In the genomic region with DNA sequence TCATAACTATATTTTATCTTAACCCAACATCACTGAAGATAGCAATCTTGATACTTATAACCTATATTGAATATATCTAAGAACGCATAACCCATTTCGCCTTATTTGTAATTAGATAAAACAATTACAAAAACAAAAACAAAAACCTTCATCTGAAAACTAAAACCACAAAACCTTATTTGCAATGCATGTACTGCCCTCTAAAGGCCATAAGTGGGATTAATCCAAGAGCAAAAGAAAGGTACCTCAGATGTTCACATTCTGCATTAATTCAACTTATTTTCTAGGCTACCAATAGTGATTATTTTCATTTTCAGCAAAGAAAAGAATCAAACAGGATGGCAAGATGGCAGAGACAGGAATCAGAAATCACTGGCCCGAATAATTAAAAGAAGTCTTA, we compare ENCODE assay signal across 11 mouse cellular contexts.
DNase-seq lines count a peak whose midpoint lies in the region; ATAC-seq and TF ChIP-seq lines count a peak whose summit lies in the region.
"Had no signal": no experiment of that assay in that cellular context is flagged by ENCODE, and none has a peak within 500 bp of the region (broad histone marks: within the 10 kb centered on the region; RNA-seq: fewer than 3 reads in every experiment).

No protein-coding gene starts in this region.

- H3K79me2 ChIP-seq in CH12.LX (replicated peaks; ENCODE audit: control insufficient read depth, extremely low read depth, insufficient read depth, poor library complexity, severe bottlenecking): no peaks in the 10 kb centered on the region

- peaks cover 10% of the 10 kb centered on the region; the same call in 1 of the 2 replicates for H3K4me1 ChIP-seq in hindbrain, postnatal 0 days (ENCODE audit: insufficient read depth, low read length)
- peaks cover 26% of the 10 kb centered on the region for H3K4me1 ChIP-seq in hindbrain, embryonic 10.5 days (replicated peaks)
- H3K4me1 ChIP-seq in CH12.LX (ENCODE audit: control insufficient read depth in 1 of 2, insufficient read depth in 2 of 2): no peaks in the 10 kb centered on the region
- peaks cover 4% of the 10 kb centered on the region; the same call in 1 of the 2 replicates for H3K4me1 ChIP-seq in cortical plate, adult 2 months (ENCODE audit: control insufficient read depth, insufficient read depth, low read length)

- H3K4me3 ChIP-seq in hindbrain, postnatal 0 days (ENCODE audit: low read length): no peak overlapping the region
- H3K4me3 ChIP-seq in hindbrain, embryonic 10.5 days: no peak overlapping the region
- no peak overlapping the region for H3K4me3 ChIP-seq in CH12.LX (replicated peaks in 1 of 3; ENCODE audit: low read depth in 2 of 3, low read length in 2 of 3, poor library complexity in 1 of 3)
- H3K4me3 ChIP-seq in cortical plate, adult 2 months (ENCODE audit: insufficient read depth, low read length): no peak overlapping the region
- H3K4me3 ChIP-seq: midbrain, embryonic 10.5 days had no signal

- in situ Hi-C loops in CH12.LX (cut with MboI; ENCODE audit: low pct_ligation_motif_present, low pct_unique_long_range_greater_than_20kb, low sequenced_read_pairs): no loop called here

- dilution Hi-C loops in CH12.LX (cut with MboI; ENCODE audit: extremely low pct_ligation_motif_present, extremely low pct_unique_long_range_greater_than_20kb, low sequenced_read_pairs): no loop called here

- WGBS in hindbrain, postnatal 0 days: 52% methylated on average over 3 of the region's 3 CpGs
- WGBS in hindbrain, embryonic 10.5 days: 69% methylated on average over 3 of the region's 3 CpGs

- H3K27me3 ChIP-seq in hindbrain, postnatal 0 days (ENCODE audit: insufficient read depth, low read length): no peaks in the 10 kb centered on the region
- H3K27me3 ChIP-seq in hindbrain, embryonic 10.5 days (ENCODE audit: insufficient read depth, poor library complexity, severe bottlenecking): no peaks in the 10 kb centered on the region
- H3K27me3 ChIP-seq in CH12.LX (replicated peaks): no peaks in the 10 kb centered on the region

- no peak for TF ChIP-seq EP300 in CH12.LX (IDR thresholded peaks at IDR 0.05; ENCODE audit: low read length)

- no peak overlapping the region for H3K4me2 ChIP-seq in hindbrain, postnatal 0 days (ENCODE audit: low read depth, low read length)
- H3K4me2 ChIP-seq in CH12.LX (ENCODE audit: insufficient read depth, low read depth, poor library complexity, severe bottlenecking): no peak overlapping the region

- DNase-seq in hindbrain, postnatal 0 days (ENCODE audit: low spot score): peak; percentile 62
- DNase-seq in hindbrain, embryonic 10.5 days (ENCODE audit: low spot score): no peak
- DNase-seq in 3T3-L1 (ENCODE audit: low read depth, low spot score): peak; percentile 62
- DNase-seq in CH12.LX (ENCODE audit: extremely low read depth): peak; percentile 12
- no peak for DNase-seq in right cerebral cortex, postnatal 36 days (ENCODE audit: low spot score in 2 of 2)
- no peak for DNase-seq in thymus, postnatal 14 days
- DNase-seq: adrenal gland, adult 2 months; gastrocnemius, postnatal 36 days; kidney, adult 18-20 months had no signal

- H3K36me3 ChIP-seq in hindbrain, postnatal 0 days (ENCODE audit: insufficient read depth, low read length): no peaks in the 10 kb centered on the region
- no peaks in the 10 kb centered on the region for H3K36me3 ChIP-seq in hindbrain, embryonic 10.5 days
- no peaks in the 10 kb centered on the region for H3K36me3 ChIP-seq in CH12.LX (replicated peaks in 1 of 2; ENCODE audit: control insufficient read depth in 1 of 2, insufficient read depth in 1 of 2, low read length in 1 of 2)
- H3K36me3 ChIP-seq: midbrain, embryonic 10.5 days had no signal

- H3K9ac ChIP-seq in hindbrain, postnatal 0 days (replicated peaks; ENCODE audit: low read length): no peak overlapping the region
- no peak overlapping the region for H3K9ac ChIP-seq in CH12.LX (ENCODE audit: insufficient read depth, low read depth)

- no peak for TF ChIP-seq POLR2A in CH12.LX (IDR thresholded peaks at IDR 0.05; ENCODE audit: low read depth, low read length)
- no peak for TF ChIP-seq POLR2A in cortical plate, adult 2 months (IDR thresholded peaks at IDR 0.05; ENCODE audit: extremely low read depth, insufficient read depth, low read length)

- no peak overlapping the region for H3K27ac ChIP-seq in hindbrain, postnatal 0 days
- no peak overlapping the region for H3K27ac ChIP-seq in hindbrain, embryonic 10.5 days
- H3K27ac ChIP-seq in CH12.LX (ENCODE audit: insufficient read depth, low read depth): no peak overlapping the region
- no peak overlapping the region for H3K27ac ChIP-seq in cortical plate, adult 2 months (ENCODE audit: insufficient read depth, low read length)
- H3K27ac ChIP-seq: midbrain, embryonic 10.5 days had no signal

- peak; percentile 61 for TF ChIP-seq RAD21 in CH12.LX (IDR thresholded peaks at IDR 0.05; ENCODE audit: low read depth, low read length)

- ATAC-seq in hindbrain, postnatal 0 days: no peak

- peak; percentile 80 for TF ChIP-seq CTCF in hindbrain, postnatal 0 days (IDR thresholded peaks at IDR 0.05; ENCODE audit: low read depth)
- TF ChIP-seq CTCF in CH12.LX (conservative IDR thresholded peaks at IDR 0.05 in 1 of 2, IDR thresholded peaks at IDR 0.05 in 1 of 2; ENCODE audit: low read depth in 2 of 2, low read length in 2 of 2): peak; percentile 37 to 67; a peak in 3 of 4 replicates
- TF ChIP-seq CTCF in cortical plate, adult 2 months (IDR thresholded peaks at IDR 0.05; ENCODE audit: extremely low read depth, insufficient read depth, low read length): peak; percentile 14; the same call in 1 of the 2 replicates

- H3K9me3 ChIP-seq in hindbrain, postnatal 0 days (ENCODE audit: low read length): no peaks in the 10 kb centered on the region
- no peaks in the 10 kb centered on the region for H3K9me3 ChIP-seq in hindbrain, embryonic 10.5 days
- no peaks in the 10 kb centered on the region for H3K9me3 ChIP-seq in CH12.LX (replicated peaks; ENCODE audit: low read length)
- H3K9me3 ChIP-seq: midbrain, embryonic 10.5 days had no signal

TF ChIP-seq in CH12.LX, 34 proteins besides CTCF, POLR2A, EP300 and RAD21:
- TF ChIP-seq ZNF384 (IDR thresholded peaks at IDR 0.05; ENCODE audit: low read depth, low read length) (no peak), SMC3 (IDR thresholded peaks at IDR 0.05; ENCODE audit: low read depth, low read length) (peak; percentile 10; the same call in 1 of the 2 replicates), CHD1 (IDR thresholded peaks at IDR 0.05; ENCODE audit: low read depth, low read length) (no peak), JUND (conservative IDR thresholded peaks at IDR 0.05; ENCODE audit: low read depth, low read length) (no peak)

Comparison
In these comparisons a context has a peak if more than half of its experiments do, and no peak if none do; other contexts are left out.
1. DNase-seq: peak in hindbrain, postnatal 0 days (single experiment), 3T3-L1 (single experiment) and CH12.LX (single experiment); none in hindbrain, embryonic 10.5 days (single experiment), right cerebral cortex, postnatal 36 days (0 of 2) and thymus, postnatal 14 days (single experiment).
2. CTCF ChIP-seq: peak in every context shown above with its lines; median percentile 80 in hindbrain, postnatal 0 days; 52 in CH12.LX; 14 in cortical plate, adult 2 months.